Mouse (Mus musculus) G1E (cell line): ENCODE results near the gene Galntl5. TPM values are rescaled to one million over a fixed set of nuclear protein-coding genes. Genes with fewer than 3 reads are reported as not detected.

ENCODE experiments used
- ATAC-seq: 2 replicates; pipeline ENCODE4 v1.8.0; 2016; ENCODE audit warnings: mild to moderate bottlenecking; ENCODE audit not compliant: insufficient number of reproducible peaks, poor library complexity, low FRiP score, severe bottlenecking; ENCODE audit errors: extremely low read depth
- DNase-seq: peaks from one replicate; pipeline ENCODE4 v3.0.0; 2012; ENCODE audit warnings: low spot score
- H3K27me3 ChIP-seq: 2 replicates; pipeline ENCODE4 v1.6.1; 2012; ENCODE audit warnings: mild to moderate bottlenecking, low read length, inconsistent platforms; ENCODE audit not compliant: insufficient read depth
- H3K36me3 ChIP-seq: replicated peaks from 2 replicates; pipeline ENCODE3; 2012; ENCODE audit warnings: mild to moderate bottlenecking, inconsistent platforms
- H3K4me1 ChIP-seq: 2 replicates; pipeline ENCODE4 v1.6.1; 2012; ENCODE audit warnings: low read depth, low read length, inconsistent platforms, mixed read lengths; ENCODE audit not compliant: insufficient read depth
- H3K4me3 ChIP-seq: 2 replicates; pipeline ENCODE4 v1.5.1; 2012; ENCODE audit warnings: low read depth, mild to moderate bottlenecking, inconsistent platforms, low read length, moderate library complexity, mixed read lengths
- H3K9me3 ChIP-seq: replicated peaks from 2 replicates; pipeline ENCODE4 v1.6.1; 2012; ENCODE audit warnings: inconsistent platforms
- CTCF ChIP-seq: IDR thresholded peaks from 2 replicates; pipeline ENCODE4 v1.5.1; 2012; ENCODE audit warnings: low read depth, low read length, inconsistent platforms, mixed read lengths
- GATA1 ChIP-seq: IDR thresholded peaks from 2 replicates; pipeline ENCODE4 v1.6.1; 2012; ENCODE audit warnings: borderline replicate concordance, low read length, inconsistent platforms, mixed read lengths
- GATA2 ChIP-seq: IDR thresholded peaks from 2 replicates; pipeline ENCODE4 v1.6.1; 2012; ENCODE audit warnings: low read depth, low read length, inconsistent platforms, borderline replicate concordance
- POLR2AphosphoS5 ChIP-seq: IDR thresholded peaks from 2 replicates; pipeline ENCODE4 v1.6.1; 2012; ENCODE audit warnings: low read depth, low read length, inconsistent platforms; ENCODE audit not compliant: insufficient replicate concordance
- TAL1 ChIP-seq: conservative IDR thresholded peaks from 2 replicates; pipeline ENCODE4 v1.6.1; 2012; ENCODE audit warnings: low read depth, low read length, inconsistent platforms, mixed read lengths
- polyA plus RNA-seq: library from polyadenylated mRNA; stranded (reverse); fragments of >175 nt; gene quantifications from 2 replicates; pipeline ENCODE4 v1.2.3, GENCODE M21; 2012
- total RNA-seq, 2 experiments: library from RNA; stranded (forward) in 1 of 2; stranded (reverse) in 1 of 2; fragments of 200-1000 nt in 1 of 2; fragments of >200 nt in 1 of 2; fragmentation: Nextera tagmentation in 1 of 2; gene quantifications; 2 replicates each; pipeline ENCODE4 v1.2.3; 2014 to 2017

The Galntl5 gene
- total and polyA plus RNA-seq, 3 experiments, result not detected

DNA sequence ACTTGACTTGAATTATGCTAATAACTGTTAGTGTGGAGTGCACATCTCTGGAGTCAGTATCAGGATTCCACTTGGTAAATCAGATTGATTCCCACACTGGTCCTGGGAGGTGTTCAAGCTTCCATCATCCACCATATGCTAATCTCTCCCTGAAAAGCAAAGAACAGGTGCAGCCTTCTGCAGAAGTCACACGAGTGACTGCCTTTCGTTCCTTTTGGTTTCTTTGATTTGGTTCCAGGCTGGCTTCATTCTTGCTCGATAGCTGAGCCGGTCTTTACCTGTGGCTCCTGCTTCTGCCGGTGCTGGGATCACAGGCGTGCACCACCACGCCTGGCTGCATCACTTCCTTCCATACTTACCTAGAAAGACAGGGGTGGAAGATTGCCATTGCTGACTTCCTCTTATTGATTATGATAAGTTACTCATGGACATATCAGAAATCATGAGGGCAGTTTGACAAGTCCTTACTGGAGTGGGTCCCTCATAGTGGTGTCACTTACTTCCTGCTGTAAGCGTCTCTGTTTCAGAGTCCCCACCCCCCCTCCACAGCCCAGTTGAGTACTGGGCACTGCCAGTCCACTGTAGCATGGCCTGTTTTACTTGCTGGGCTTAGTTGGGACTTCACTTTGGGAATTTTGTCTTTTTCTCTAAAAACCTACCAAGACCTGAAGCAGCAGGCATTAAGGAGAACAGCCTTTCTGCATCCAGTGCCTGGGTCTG is 71.7 kb downstream of the Galntl5 start:
- Histone ChIP-seq H3K36me3 (no peaks in the 10 kb centered on the region), H3K27me3 (peaks cover 27% of the 10 kb centered on the region)

DNA sequence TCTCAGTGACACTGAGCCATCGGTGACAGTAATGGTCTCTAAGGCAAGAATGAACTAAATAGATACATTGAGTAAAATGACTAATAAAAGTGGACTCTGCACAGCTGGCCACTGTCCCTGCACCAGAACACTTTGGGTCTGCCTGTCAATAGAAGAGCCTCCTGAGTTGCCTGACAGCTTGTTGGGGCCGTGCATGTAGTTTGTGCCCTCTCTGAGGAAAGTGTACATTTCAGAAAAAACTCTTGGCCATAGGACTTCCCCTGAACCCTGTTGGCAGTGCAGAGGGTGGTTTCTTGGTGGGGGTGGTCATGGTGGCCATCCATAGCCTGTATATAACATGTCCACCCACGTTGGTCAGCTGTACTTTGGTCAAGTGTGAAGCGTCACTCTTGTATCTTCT is 73.2 kb downstream of the Galntl5 start:
- peaks cover 34% of the 10 kb centered on the region for H3K27me3 ChIP-seq
- TF ChIP-seq GATA1, result no peak
- no peaks in the 10 kb centered on the region for H3K9me3 ChIP-seq
- no peaks in the 10 kb centered on the region for H3K36me3 ChIP-seq
- DNase-seq (no peak), ATAC-seq (no peak)
- H3K4me3 ChIP-seq, result no peak overlapping the region
- no peaks in the 10 kb centered on the region for H3K4me1 ChIP-seq

More for the DNA sequence above, 71.7 kb downstream of the Galntl5 start:
- H3K4me1 ChIP-seq, result no peaks in the 10 kb centered on the region
- ATAC-seq (no peak), DNase-seq (no peak)
- H3K4me3 ChIP-seq, result no peak overlapping the region
- TF ChIP-seq GATA1 (no peak), CTCF (no peak), GATA2 (no peak), TAL1 (no peak), POLR2AphosphoS5 (no peak)
- no peaks in the 10 kb centered on the region for H3K9me3 ChIP-seq

DNA sequence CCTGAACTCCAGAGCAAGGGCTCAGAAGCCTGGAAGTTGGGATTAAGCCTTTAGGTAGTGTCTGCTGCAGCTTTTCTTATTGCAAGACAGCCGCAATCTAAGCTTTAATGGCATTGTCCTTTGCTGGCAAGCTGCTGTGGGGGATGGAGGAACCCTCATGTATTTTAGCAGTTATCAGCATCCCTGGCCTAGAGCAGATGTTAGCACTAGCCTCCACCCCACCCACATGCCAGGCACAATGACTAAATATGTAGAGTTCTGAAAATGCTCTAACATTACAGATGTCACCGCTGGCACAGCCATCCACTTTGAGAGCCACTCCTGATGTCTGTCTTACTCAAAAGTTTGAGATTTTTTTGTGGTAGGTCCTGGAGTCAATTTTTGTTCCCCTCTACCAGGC is 75.4 kb downstream of the Galntl5 start:
- Histone ChIP-seq H3K27me3 (peaks cover 28% of the 10 kb centered on the region), H3K9me3 (no peaks in the 10 kb centered on the region), H3K36me3 (no peaks in the 10 kb centered on the region), H3K4me3 (no peak overlapping the region), H3K4me1 (no peaks in the 10 kb centered on the region)
- DNase-seq (no peak), ATAC-seq (no peak)
- no peak for TF ChIP-seq POLR2AphosphoS5
- no peak for TF ChIP-seq GATA1
- TF ChIP-seq TAL1, result no peak
- no peak for TF ChIP-seq CTCF
- TF ChIP-seq GATA2, result no peak

DNA sequence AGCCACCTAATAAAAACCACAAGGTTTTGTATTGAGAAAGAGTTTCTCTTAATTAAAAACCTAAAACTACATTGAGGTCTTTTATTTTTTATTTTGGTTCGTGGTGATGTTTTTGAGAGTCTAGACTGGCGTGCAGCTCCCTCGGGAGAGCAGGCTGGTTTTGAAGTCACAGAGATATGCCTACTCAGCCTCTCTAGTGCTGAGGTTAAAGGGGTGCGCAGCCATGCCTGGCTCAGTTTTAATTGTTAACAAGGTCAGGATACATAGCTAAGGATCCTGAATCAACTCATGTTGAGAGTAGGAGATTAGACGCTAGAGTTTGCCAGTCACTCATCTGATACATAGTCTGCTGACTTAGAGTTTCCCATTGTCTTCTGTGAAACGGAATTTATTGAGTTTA is 80.2 kb downstream of the Galntl5 start:
- DNase-seq, result no peak
- no peak overlapping the region for H3K4me3 ChIP-seq
- H3K27me3 ChIP-seq, result peaks cover 27% of the 10 kb centered on the region
- no peaks in the 10 kb centered on the region for H3K36me3 ChIP-seq
- TF ChIP-seq POLR2AphosphoS5, result no peak
- no peak for TF ChIP-seq TAL1
- no peak for TF ChIP-seq GATA2
- TF ChIP-seq GATA1, result no peak
- TF ChIP-seq CTCF, result no peak
- no peaks in the 10 kb centered on the region for H3K9me3 ChIP-seq
- ATAC-seq, result no peak
- no peaks in the 10 kb centered on the region for H3K4me1 ChIP-seq

DNA sequence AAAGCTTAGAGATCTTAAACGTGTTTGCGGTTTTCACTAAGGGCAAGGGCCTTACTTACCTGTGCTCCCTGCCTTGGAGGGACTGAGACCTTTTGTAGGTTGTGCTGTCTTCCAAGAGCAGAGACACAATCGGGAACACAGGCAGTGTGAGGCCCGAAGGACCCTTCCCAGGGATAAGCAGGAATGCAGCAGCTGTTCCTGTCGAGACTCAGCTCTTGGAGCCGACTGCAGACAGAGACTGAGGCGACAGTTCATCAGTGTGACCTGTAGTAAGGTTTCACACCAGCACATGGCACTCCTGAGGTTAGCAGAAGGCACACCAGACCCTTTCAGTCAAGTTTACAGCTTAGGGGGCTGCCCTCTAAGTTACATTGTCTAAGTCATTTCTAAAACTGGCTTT is 81.0 kb downstream of the Galntl5 start:
- Histone ChIP-seq H3K36me3 (peaks cover 2% of the 10 kb centered on the region), H3K9me3 (no peaks in the 10 kb centered on the region), H3K4me1 (no peaks in the 10 kb centered on the region), H3K27me3 (peaks cover 24% of the 10 kb centered on the region), H3K4me3 (no peak overlapping the region)
- no peak for ATAC-seq
- no peak for TF ChIP-seq GATA2
- TF ChIP-seq POLR2AphosphoS5, result no peak
- TF ChIP-seq GATA1, result no peak
- TF ChIP-seq CTCF, result no peak
- TF ChIP-seq TAL1, result no peak
- DNase-seq, result no peak

DNA sequence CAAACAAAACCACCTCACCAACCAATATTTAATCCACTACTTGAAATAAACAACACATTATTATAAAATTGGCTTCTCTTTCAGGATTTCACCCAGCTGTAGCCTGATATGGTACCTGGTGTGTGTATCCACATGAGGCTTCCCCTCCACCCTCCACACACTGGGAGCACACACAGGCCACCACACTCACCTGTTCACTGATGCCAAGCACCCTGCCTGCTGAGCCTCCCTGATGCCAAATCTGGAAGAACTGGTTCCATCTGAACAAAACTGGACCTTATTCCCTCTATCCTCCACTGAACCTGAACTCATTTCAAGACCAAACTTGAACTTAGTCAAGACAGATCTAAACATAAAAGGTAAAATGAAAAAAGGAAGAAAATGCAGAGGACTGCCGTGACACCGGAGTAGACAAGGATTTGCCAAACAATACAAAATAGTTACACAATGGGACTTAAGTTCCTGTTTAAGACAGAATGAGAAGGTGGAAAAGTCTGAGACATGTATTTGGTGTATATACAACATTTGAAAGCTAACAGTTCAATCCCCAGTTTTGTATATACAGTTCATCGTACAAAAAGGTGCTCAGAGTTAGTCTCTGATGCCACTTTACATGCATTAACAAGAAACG is 87.1 kb downstream of the Galntl5 start:
- 0 out of 2 replicates have a peak, but pooled peaks cover under 1% of the 10 kb centered on the region for H3K27me3 ChIP-seq
- TF ChIP-seq POLR2AphosphoS5, result no peak
- TF ChIP-seq GATA2, result no peak
- TF ChIP-seq TAL1, result no peak
- no peak for TF ChIP-seq CTCF
- TF ChIP-seq GATA1, result no peak
- DNase-seq, result no peak
- no peaks in the 10 kb centered on the region for H3K4me1 ChIP-seq
- peaks cover 29% of the 10 kb centered on the region for H3K36me3 ChIP-seq
- H3K9me3 ChIP-seq, result no peaks in the 10 kb centered on the region
- ATAC-seq, result no peak
- no peak overlapping the region for H3K4me3 ChIP-seq

Other genes starting within 250 kb of the Galntl5 start
- gene Prkag2, start 80.8 kb upstream of the Galntl5 start, total RNA-seq (2014; fragmentation: Nextera tagmentation), result not detected in 2 replicates
- 0.58 TPM in 1 of 2 replicates, not detected in the other for gene Prkag2, start 80.8 kb upstream of the Galntl5 start, total RNA-seq (2017)
- gene Prkag2, start 80.8 kb upstream of the Galntl5 start, polyA plus RNA-seq, result not detected in 2 replicates
- not detected in 2 replicates for gene Galnt11, start 40.4 kb downstream of the Galntl5 start, total RNA-seq (2014; fragmentation: Nextera tagmentation)
- 0.12 and 0.27 TPM in 2 replicates for gene Galnt11, start 40.4 kb downstream of the Galntl5 start, total RNA-seq (2017)
- gene Galnt11, start 40.4 kb downstream of the Galntl5 start, polyA plus RNA-seq, result not detected in 2 replicates
- not detected in 2 replicates for gene E130116L18Rik, start 41.7 kb downstream of the Galntl5 start, total RNA-seq (2014; fragmentation: Nextera tagmentation)
- gene E130116L18Rik, start 41.7 kb downstream of the Galntl5 start, total RNA-seq (2017), result not detected in 2 replicates
- not detected in 2 replicates for gene E130116L18Rik, start 41.7 kb downstream of the Galntl5 start, polyA plus RNA-seq